Mouse (Mus musculus) right cerebral cortex, postnatal 25 days (tissue): ENCODE results near the gene Ttc24.

Experiments
- DNase-seq: peaks from one replicate; pipeline ENCODE4 v3.0.0; 2022

Gene Ttc24

DNA sequence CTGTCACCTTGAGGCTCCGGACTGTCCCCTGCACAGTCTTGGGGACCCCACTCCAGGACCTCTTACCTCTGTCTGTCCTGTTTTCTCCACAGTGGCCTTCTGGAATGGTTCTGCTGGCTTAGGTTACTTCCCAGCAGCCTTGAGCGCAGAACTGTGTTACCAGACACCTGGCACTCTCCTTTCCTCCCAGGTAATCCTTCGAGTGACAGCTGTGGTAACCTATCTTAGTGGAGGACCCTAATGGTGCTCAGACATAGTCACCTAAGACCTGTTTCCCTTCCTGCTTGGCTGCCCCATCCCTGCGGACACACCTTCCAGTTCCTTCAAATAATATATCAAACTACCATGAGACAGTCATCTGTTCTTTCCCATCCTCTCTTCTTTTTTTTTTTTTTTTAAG lies at the start of gene Ttc24:
Gene Ttc24, minus strand, starts transcription at position 101 of the 400 bp plus-strand sequence.
- no peak for DNase-seq

DNA sequence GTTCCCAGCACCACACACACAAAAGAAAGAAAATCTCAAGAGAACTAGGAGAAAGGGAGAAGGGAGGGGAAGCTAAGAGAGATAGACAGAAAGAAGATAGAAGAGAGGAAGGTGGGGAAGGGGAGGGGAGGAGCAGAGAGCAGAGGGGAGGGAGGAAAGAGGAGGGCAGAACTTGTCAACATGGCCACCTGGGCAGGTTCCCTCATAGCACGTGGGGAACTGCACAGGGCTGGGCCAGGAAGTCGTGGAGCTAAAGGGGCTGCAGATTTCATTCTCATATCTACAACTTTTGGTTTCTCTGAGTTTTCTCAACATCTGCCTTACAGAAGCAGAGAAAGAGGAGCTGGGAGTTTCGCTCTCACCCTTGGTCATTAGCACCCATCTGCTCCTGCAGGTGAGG lies 49.5 kb upstream of the Ttc24 start:
- DNase-seq = no peak

DNA sequence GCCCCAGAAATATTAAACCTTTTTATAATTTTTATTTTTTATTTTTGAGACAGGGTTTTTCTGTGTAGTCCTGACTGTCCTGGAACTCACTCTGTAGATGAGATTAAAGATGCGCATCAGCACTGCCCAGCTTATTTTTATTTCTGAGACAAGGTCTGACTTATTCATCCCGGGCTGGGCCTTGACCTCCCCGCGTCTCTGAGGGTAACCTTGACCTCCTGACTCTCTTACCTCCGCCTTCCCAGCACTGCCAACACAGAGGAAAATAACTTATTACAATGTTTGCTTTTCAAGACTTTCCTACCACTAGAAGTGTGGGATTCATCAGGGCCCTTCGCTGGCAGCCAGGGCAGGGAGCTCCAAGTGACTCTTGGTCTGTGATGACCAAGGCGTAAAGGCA lies 48.1 kb upstream of the Ttc24 start:
- no peak for DNase-seq

DNA sequence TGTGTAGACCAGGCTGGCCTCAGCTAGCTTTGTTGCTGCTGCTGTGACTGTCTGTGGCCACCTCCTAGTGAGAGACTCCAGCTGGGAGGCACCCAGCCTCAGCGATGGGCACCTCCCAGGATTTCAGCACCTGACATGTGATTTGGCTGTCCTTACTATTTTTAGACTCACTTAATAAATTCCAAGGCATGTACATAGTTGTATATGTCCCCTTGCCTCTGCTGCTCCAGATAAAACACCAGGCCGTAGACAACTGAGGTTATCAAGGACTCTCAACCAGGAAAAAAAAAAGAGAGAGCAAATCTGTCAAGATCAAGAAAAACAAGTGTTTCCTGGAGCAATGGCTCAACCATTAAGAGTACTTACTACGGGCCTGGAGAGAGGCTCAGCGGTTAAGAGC lies 47.1 kb upstream of the Ttc24 start:
- DNase-seq = no peak

DNA sequence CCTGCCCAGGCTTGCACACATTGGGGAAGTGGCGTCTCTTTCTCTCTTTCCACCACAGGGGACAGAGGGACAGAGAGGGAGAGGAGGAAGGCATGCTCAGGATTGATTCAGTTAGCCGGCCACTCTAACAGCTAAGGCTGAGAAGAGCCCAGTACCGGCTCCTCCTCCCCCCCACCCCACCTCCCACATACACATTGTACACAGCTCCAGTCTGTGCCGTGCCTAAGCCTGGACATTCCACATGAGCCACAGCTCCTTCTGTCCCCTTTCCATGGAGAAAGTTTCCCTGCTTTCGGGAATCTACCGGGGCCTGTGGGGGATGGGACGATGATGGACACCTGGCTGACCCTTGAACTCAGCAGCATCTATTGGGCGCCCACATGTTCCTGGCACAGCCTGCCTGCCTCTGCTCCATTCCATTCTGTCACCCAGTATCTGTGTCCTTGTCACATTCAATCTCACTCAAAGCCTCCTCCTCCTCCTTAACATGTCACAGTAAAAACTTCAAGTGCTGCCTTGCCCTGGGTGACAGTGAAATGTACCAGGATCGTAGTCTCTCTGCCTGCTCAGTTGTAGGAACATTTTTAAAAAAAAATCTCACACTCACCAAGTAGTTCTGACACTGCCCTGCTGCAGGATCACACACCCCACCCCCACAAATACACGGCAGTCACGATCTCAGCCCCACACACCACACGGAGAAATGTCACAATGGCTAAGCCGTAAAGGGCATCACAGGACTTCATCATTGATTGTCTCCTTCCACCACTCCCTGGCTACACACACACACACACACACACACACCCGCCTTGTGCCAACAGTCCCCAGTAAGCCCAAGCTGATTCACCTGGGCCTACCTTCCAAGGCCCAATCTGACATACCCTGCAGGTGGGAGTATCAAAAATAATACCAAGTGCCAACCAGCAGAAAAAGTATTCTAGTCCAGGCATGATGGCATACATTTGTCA lies 43.3 kb upstream of the Ttc24 start:
- DNase-seq = no peak

DNA sequence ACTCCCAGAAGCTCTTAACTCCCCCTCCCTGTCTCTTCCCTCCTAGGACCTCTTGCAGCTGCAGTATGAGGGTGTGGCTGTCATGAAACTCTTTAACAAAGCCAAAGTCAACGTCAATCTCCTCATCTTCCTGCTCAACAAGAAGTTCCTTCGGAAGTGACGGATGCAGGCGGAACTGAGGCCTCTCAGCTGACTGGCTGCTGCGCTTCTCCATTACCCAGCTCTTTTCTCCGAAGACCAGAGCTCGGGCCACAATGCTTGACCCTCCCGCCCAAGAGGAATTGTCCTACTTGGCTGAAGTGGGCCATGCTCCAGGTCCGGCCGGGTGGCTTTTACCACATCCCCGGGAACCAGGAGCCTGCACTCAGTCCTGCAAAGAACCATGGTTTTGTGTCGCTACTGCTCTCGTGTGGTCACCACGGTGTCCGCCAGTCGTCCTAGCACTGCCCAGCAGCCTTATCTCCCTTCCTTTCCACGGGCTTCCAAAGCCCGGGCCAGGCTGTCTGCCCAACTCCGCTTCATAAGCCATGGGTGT lies 42.1 kb upstream of the Ttc24 start:
- no peak for DNase-seq

DNA sequence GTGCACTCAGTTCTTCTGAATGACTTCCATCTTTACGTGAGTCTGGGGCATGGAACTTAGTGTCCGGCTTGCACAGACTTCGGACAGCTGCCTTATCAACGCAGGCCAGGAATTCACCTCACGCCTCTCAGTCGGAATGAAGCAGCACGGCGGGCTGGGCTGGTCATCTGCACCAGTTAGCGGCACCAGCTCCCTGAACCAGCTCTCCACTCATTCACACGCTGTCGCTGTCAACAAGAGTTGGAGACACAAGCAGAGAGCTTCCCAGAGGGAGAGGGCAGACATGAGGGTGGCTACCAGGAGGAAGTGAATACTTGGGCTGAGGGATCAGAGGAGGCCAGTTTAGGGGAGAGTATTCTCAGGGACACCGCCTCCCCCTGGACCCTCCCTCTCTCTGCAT lies 36.3 kb upstream of the Ttc24 start:
- DNase-seq = no peak

DNA sequence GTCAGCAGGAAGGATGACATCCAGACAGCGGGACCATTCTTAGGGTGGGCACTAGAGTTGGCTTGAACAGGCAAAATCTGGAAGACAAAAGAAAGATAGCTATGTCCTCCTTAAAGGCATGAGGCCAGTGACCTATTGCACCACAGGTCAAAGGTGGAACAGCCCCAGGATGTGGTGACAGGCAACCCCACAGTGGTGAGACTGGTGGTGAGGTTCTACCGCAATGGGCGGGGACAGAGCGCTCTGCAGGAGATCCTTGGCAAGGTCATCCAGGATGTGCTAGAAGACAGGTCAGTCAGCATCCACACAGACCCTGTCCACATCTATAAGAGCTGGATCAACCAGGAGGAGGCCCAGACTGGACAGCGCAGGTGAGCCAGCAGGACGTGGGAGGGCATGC lies 31.0 kb upstream of the Ttc24 start:
- DNase-seq = no peak

DNA sequence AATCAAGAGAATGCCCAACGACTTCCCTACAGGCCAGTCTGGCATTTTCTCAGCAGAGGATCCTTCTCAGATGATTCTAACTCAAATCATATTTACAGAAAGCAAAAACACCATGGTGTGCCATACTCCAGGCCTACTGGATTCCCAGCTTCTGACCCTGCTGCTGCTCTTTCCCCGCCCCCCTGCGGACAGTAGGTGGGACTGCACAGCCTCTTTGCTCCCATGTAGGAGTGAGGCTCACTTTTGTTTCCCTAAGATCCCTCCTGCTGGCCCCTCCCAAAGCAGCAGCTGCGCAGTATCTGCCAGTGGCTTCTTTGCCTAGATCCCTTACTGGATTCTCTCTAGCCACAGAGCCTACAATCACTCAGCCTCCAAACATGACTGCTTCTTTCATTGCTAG lies 28.0 kb upstream of the Ttc24 start:
- DNase-seq = no peak

DNA sequence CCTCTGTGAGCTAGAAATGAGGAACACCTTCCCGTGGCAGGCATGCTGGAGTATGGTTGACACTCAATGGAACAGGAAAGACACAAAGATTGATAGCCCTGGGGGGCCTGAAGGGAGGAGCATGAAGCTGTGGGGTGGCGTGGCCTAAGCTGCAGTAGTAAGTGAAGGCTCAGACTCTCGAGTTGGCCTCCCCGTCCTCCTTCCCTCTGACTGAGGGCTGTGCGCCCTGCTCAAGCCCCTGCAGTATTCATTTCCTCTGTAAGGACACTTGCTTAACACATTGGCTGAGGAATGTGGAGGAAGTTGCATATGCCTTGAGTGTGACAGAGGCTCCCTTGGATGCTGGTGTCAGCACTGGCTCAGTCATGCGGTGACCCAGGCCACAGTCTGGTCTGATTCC lies 24.5 kb upstream of the Ttc24 start:
- DNase-seq = no peak

DNA sequence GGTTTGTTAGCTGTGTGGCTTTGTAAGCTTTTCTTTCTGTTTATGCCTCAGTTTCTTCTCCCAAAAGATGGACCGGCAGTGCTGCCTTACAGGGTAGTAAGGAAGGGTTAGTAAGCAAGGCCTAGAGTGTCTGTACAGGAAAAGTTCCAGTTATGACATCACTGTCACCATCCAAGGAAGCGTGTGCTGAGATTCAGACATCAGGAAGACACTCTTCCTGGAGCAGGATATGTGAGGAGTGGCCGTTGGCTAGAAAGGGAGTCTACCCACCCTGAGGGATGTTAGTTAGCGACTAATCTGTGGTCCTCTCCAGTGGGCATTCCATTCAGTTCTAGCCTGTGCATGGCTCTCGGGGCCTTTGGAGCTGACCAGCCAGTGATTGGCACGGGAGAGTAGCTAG lies 24.1 kb upstream of the Ttc24 start:
- no peak for DNase-seq

DNA sequence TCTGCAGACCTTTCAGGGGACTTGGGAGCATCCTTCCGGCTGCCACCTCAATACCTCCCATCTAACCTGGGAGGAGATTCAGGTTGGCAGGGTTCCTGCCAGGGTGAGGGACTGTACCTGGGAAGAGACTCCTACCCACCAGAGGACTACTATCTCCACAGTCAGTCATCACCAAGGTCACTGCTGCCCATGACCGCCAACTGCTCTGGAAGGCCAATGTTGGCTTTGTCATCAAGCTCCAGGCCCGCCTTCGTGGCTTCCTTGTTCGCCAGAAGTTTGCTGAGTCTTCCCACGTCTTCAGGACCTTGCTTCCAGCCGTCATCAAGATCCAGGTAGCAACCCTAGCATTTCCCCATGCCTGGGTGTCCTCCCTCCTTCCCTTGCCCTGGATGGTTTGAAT lies 23.6 kb upstream of the Ttc24 start:
- no peak for DNase-seq

DNA sequence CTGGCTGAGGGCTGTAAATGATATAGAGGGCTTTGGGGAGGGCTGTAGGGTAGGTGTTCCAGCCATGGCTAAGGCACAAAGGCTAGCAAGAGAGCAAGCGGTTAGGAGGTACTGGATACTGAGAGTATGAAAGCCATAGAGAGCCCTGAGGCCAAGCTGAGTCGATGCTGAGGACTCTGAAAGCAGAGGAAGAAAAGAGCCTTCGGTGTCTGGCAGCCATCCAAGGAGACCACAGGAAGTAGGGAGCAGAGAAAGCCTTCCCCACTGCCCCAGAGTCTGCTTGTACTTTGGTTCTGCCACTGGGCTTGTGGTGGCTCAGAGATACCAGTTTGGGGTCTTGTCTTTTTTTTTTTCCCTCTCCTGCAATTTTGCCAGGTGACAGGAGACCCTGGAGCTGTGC lies 22.1 kb upstream of the Ttc24 start:
- DNase-seq = no peak

DNA sequence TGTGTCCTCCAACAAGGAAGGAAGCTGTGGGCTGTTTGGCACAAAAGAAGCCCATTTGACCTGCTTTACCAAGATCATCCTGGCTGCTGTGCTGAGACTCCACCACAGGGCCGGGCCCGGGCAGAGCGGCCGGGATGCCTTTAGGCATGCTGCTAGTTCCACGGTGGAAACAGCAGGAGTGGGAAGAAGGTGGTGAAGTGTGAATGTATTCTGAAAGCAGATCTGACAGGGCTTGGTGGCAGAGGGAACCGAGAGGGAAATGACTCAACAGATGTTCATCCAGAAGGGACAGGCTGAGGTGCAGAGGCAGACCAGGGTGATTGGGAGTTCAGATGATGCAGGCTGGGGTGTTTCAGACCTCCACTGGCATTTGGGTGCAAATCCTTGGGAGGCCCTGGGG lies 19.6 kb upstream of the Ttc24 start:
- peak; percentile 11 for DNase-seq

DNA sequence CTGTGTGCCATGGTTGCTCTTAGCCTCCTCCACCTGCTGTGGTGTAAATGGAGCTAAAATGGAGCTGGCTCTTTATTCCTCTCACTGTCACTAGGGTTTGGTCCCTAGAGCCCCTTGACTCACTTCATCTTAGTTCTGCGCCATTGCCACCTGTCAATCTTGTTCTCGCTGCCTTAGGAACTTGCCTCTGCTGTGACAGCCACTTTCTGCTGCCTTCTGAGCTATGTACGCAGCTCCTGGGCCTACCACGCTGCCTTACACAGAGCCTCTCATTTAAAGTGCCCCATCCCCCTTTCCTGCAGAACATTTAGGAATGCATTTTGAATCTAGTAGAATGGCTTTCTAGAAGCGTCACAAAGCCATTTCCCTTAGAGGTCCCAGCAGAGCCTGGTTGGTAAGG lies 16.0 kb upstream of the Ttc24 start:
- DNase-seq = no peak

DNA sequence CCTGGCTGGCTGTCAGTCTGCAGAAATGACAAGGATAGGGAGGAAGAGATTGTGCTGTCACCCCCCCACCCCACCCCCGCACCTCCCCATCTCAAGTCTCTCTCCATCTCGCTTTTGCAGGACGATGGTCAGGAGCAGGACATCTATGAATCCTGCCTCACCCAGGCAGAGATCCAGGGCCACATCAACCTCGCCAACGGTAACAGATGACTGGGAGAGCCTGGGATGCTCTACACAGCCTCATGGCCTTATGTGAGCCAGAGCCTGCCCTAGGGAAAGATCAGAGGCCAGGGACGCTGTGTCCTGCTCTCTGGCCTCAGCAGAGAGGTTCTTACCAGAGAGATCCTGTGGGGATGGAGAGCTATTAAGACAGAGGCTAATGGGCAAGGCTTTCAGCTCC lies 12.5 kb upstream of the Ttc24 start:
- no peak for DNase-seq

DNA sequence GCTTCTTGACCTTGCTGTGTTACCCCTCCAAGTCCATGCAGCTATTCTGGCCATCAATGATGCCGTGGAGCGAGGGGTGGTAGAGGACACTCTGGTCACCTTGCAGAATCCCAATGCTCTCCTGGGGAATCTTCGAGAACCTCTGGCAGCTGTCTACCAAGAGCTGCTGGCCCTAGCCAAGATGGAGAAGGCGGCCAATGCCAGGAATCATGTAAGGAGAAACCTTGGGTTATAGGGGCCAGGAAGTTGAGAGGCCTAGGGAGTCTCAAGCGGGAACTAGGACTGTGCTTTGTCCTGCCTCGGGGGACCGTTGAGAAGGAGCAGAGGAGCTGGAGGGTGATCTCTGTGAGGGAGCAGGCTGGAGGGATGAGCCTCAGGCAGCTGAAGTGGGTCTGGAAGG lies 12.0 kb upstream of the Ttc24 start:
- DNase-seq = no peak

DNA sequence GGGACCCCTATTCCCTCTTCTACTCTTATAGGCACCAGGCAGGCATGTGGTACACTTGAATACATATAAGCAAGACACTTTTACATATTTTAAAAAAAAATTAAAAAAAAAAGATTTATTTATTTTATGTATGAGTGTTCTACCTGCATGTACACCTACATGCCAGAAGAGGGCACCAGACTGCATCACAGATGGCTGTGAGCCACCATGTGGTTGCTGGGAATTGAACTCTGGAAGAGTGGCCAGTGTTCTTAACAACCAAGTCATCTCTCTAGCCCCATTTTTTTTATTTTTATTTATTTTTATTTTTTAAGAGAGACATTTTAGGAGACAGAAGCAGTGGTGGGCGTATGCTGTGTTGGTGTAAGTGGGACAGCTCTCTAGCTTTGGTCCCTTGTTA lies 9.6 kb upstream of the Ttc24 start:
- no peak for DNase-seq

DNA sequence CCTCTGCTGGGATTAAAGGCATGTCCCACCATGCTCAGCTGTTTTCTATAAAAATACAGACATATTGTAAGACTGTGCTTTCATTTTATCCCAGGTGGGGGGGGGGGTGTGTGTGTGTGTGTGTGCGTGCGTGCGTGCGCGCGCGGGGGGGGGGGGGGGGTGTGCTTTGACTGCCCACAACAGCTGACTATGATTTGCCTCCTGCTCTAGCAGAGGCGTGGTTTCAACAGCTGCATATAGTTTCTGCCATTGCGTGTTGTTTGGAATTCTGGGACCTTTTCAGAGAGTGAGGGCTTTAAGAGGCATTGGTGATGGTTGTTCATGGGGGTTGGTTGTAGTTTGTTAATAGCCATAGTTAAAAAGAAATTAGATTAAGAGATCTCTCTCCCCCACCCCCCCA lies 7.4 kb upstream of the Ttc24 start:
- DNase-seq = no peak

DNA sequence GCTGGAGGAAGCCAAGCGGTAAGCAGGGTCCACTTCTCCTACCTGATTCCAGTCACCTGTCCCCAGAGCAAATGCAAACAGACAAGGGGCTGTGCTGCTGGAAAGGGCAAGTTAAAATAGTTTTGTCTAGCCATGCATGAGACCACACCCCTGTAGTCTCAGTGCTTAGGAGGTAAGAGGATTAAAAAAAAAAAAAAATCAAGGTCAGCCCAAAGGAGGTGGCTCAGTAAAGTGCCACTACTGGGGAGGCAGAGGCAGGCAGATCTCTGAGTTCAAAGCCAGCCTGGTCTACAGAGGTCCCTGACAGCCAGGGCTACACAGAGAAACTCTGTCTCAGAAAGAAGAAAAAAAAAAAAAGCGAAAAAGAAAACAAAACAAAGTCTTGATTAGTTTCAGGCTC lies 5.9 kb upstream of the Ttc24 start:
- DNase-seq = no peak

DNA sequence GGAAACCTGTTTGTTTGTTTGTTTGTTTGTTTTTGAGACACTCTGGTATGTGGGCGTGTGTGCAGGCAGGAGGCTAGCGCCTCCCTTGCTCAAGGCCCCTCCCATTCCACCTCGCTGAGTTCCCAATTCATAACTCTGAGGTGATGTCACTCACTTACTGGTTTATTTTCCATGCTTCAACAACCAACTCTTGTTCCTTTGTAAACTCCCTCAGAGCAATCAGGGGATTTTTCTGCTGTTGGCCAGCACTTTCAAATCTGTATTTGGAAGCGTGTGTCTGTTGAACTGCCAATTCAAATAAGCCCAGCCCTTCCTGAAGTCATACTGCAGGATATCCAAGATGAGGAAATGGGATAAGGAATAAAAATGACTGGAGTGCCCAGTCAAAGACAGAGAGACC lies 4.6 kb upstream of the Ttc24 start:
- no peak for DNase-seq

DNA sequence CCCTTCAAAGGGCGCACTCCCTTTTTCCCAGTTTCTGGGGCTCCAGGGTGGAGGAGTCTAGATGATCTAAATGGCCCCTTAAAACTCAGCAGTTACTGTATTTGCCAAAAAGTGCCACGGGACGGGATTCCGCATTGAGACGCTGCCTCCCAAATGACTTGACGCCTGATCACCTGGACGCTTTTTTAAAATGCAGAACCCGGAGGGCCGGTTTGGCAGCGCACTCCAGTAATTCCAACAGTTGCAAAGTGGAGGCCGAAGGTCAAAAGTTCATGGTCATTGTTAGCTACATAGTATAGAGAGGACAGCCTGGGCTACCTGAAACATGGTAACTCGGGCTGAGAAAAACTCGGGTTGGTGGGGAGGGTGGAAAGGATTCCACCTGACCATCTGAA lies 4.1 kb upstream of the Ttc24 start:
- no peak for DNase-seq

DNA sequence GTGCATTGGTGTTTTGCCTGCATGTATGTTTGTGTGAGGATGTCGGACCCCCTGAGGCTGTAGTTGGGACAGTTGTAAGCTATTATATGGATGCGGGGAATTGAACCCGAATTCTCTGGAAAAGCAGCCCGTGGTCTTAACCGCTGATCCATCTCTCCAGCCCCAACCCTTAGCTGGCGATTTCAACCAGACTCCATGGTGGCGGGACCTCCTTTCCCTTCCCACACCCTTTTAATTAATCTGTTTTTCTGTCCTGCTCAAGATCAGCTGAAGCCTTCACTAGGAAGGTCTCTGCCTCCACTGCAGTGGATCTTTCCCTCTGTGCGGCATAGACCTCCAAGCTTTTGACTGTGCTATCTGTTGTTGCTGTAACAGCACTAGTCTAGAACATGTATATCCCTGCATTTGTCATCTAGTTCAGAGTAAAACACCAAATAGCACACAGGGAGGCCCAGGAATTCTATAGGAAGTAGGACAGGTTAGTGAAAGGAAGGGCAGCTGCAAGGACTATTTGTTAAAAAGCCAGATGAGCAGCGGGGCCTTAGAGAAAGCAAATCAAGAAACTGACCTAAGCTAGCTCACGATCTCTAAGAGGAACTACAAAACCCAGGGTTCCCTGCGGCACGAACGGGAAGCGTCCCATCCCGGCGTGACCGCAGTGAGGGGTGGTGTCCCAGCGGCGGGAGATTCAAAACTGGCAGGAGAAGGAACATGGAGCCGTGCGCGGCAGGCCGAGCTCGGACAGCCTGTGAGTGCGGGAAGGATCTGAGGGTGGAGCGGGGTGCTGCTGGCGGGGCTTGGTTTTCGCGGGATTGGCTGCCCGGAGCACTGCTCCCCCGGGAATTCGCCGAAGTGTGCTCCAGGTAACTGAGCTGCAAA lies 3.5 kb upstream of the Ttc24 start, which contains the start of gene Iqgap3:
Gene Iqgap3, plus strand, starts transcription at position 627 of the 879 bp plus-strand sequence.
- peak; percentile 80 for DNase-seq

DNA sequence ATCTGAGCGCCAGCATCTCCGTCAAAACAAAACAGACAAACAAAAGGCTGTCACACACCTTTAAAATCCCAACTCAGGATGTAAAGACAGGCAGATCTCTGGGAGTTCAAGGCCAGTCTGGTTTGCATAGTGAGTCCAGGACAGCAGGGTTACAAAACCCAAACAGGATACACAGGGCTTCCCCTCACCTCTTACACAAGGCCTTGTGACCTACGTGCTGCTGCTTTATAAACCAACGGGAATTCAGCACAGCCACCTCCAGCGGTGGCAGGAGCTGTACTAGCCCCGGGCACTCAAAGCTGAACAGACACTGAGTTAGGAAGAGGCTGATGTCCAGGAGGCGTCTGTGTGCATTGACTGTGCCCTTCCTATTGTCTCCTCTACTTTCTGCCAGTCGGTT lies 663 bp downstream of the Ttc24 start:
- no peak for DNase-seq
